Mouse (Mus musculus): ENCODE results near the gene Cep78.

Cep78 gene

DNA sequence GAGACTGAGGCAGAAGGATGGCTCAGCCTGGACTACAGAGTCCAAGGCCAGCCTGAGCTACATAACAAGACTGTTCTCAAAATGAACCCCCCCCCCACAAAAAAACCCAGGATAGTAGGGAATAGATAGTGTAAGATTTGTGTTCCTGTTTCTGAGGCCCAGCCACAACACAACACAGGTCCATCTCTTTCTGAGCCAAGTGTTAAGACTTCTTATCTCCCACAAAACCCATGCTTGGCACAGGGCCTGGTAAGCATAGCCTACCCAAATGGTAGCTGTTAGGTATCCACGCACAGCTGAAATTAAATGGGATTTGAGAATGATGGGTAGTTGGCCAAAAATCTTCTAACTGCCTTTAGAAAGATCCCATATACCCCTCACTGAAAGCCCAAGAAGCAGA, 74.3 kb downstream of the Cep78 start:
- DNase-seq (ENCODE audit: low read depth, low spot score), result no peak

DNA sequence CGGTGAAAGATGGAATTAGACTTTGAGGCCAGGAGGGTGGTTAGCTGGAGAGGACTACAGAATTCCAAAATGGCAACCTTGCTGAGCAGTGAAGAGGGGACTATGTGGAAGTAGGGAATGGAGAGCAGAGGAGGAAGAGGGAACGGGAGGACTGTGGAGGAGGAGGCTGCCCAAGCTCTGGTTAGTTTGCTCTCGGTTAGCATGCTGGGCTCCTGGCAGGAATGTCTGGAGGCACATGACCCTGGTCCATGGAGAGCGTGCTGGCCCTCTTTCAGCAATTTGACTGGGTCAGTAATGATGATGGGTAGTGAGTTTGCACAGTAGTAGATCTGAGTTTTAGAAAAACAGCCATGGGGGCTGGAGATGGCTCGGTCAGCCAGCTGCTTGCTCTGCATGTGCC, 76.8 kb downstream of the Cep78 start:
- no peak for DNase-seq (ENCODE audit: low read depth, low spot score)

Data from WW6 (cell line).